Mouse (Mus musculus) activated CD4-positive, CD25-positive, alpha-beta regulatory T cell, adult 4 months (primary cell): Measurements from ENCODE around the gene Cep89. TPM values are rescaled to one million over a fixed set of nuclear protein-coding genes. Genes with fewer than 3 reads are reported as not detected.

Source experiments
- ATAC-seq: one replicate; pipeline ENCODE4 v1.8.0; 2017
- polyA plus RNA-seq, 2 experiments: library from polyadenylated mRNA; unstranded; fragments of 100-300 nt; shearing (Covaris generic); gene quantifications; one replicate each; pipeline ENCODE4 v1.2.1; 2017

Gene Cep89
- polyA plus RNA-seq, 2 experiments from 2014 or later: 11.8 to 15.1 TPM

- ATAC-seq: no peak
Measured at GRCm38 (mm10) chr7:35386525-35386952, 10.3 kb upstream of the Cep89 start.

- no peak for ATAC-seq
Measured at GRCm38 (mm10) chr7:35388694-35389093, 8.1 kb upstream of the Cep89 start.

- no peak for ATAC-seq
Measured at GRCm38 (mm10) chr7:35392935-35393334, 3.9 kb upstream of the Cep89 start.

- ATAC-seq: peak; percentile 6
Measured at GRCm38 (mm10) chr7:35395734-35396456, 940 bp upstream of the Cep89 start.

- no peak for ATAC-seq
Measured at GRCm38 (mm10) chr7:35401169-35401568, 4.3 kb downstream of the Cep89 start.

GRCm38 (mm10) chr7:35415226-35415625 lies 18.4 kb downstream of the Cep89 start:
- ATAC-seq: no peak

GRCm38 (mm10) chr7:35415801-35416653 lies 19.2 kb downstream of the Cep89 start:
- no peak for ATAC-seq

- no peak for ATAC-seq
Measured at GRCm38 (mm10) chr7:35416654-35416948, 19.8 kb downstream of the Cep89 start.

GRCm38 (mm10) chr7:35423071-35423470 lies 26.2 kb downstream of the Cep89 start:
- no peak for ATAC-seq

- ATAC-seq: no peak
Measured at GRCm38 (mm10) chr7:35428146-35428545, 31.3 kb downstream of the Cep89 start.

GRCm38 (mm10) chr7:35435266-35435665 lies 38.4 kb downstream of the Cep89 start:
- no peak for ATAC-seq

- no peak for ATAC-seq
Measured at GRCm38 (mm10) chr7:35447501-35447900, 50.7 kb downstream of the Cep89 start.

- no peak for ATAC-seq
Measured at GRCm38 (mm10) chr7:35447996-35448846, 51.4 kb downstream of the Cep89 start, which contains the start of gene Slc7a9. TSS of gene Slc7a9 (plus strand) at chr7:35448796.

- no peak for ATAC-seq
Measured at GRCm38 (mm10) chr7:35448867-35449266, 52.0 kb downstream of the Cep89 start.

- ATAC-seq: no peak
Measured at GRCm38 (mm10) chr7:35456091-35456814, 59.4 kb downstream of the Cep89 start.

GRCm38 (mm10) chr7:35460971-35461370 lies 64.1 kb downstream of the Cep89 start:
- ATAC-seq: no peak

GRCm38 (mm10) chr7:35465027-35465426 lies 68.2 kb downstream of the Cep89 start:
- ATAC-seq: no peak

- no peak for ATAC-seq
Measured at GRCm38 (mm10) chr7:35467856-35468255, 71.0 kb downstream of the Cep89 start.

GRCm38 (mm10) chr7:35470794-35471193 lies 74.0 kb downstream of the Cep89 start:
- ATAC-seq: no peak

GRCm38 (mm10) chr7:35476457-35476856 lies 79.6 kb downstream of the Cep89 start:
- no peak for ATAC-seq

- ATAC-seq: no peak
Measured at GRCm38 (mm10) chr7:35485126-35485525, 88.3 kb downstream of the Cep89 start.

- ATAC-seq: no peak
Measured at GRCm38 (mm10) chr7:35486553-35486952, 89.7 kb downstream of the Cep89 start.
